Mouse (Mus musculus) MEL (cell line): Measurements from ENCODE around the gene Fgfr2. TPM values are rescaled to one million over a fixed set of nuclear protein-coding genes. Genes with fewer than 3 reads are reported as not detected.

Experiments used
- DNase-seq: peaks from one replicate; pipeline ENCODE4 v3.0.0; 2011; ENCODE audit warnings: low read depth, low spot score
- H3K27ac ChIP-seq: 2 replicates; pipeline ENCODE4 v1.5.1; 2012; ENCODE audit warnings: low read depth, mild to moderate bottlenecking, control low read depth, low read length, moderate library complexity; ENCODE audit not compliant: control insufficient read depth
- H3K27me3 ChIP-seq, 2 experiments: fragments of 150-350 bp in 1 of 2; sonication (generic) in 1 of 2; 2 replicates each; pipeline ENCODE4 v1.6.1; 2012; ENCODE audit warnings: low read length in 2 of 2, mild to moderate bottlenecking in 2 of 2, improper control_type of control experiment in 1 of 2, moderate library complexity in 1 of 2; ENCODE audit not compliant: insufficient read depth in 2 of 2, control insufficient read depth in 1 of 2
- H3K36me3 ChIP-seq, 2 experiments: 2 replicates each; pipeline ENCODE4 v1.6.1; 2012 to 2014; ENCODE audit warnings: low read length in 2 of 2, improper control_type of control experiment in 1 of 2, inconsistent platforms in 1 of 2, mild to moderate bottlenecking in 1 of 2; ENCODE audit not compliant: insufficient read depth in 2 of 2, control insufficient read depth in 1 of 2
- H3K4me1 ChIP-seq, 2 experiments: fragments of 150-350 bp in 1 of 2; sonication (generic) in 1 of 2; 2 replicates each; pipeline ENCODE4 v1.6.1; 2012; ENCODE audit warnings: low read length in 2 of 2, improper control_type of control experiment in 1 of 2, mild to moderate bottlenecking in 1 of 2; ENCODE audit not compliant: insufficient read depth in 2 of 2, control insufficient read depth in 1 of 2
- H3K4me3 ChIP-seq, 2 experiments: fragments of 150-350 bp in 1 of 2; sonication (generic) in 1 of 2; 2 replicates each; pipeline ENCODE4 v1.5.1; 2012; ENCODE audit warnings: low read depth in 2 of 2, low read length in 2 of 2, mild to moderate bottlenecking in 2 of 2, moderate library complexity in 2 of 2, control low read depth in 1 of 2, improper control_type of control experiment in 1 of 2; ENCODE audit not compliant: control insufficient read depth in 1 of 2, insufficient read depth in 1 of 2
- H3K79me2 ChIP-seq: 2 replicates; pipeline ENCODE4 v1.6.1; 2012; ENCODE audit warnings: mild to moderate bottlenecking, low read length, moderate library complexity; ENCODE audit not compliant: control insufficient read depth, poor library complexity, insufficient read depth
- H3K9ac ChIP-seq: 2 replicates; pipeline ENCODE4 v1.6.1; 2012; ENCODE audit warnings: low read depth, mild to moderate bottlenecking, control low read depth, low read length, moderate library complexity; ENCODE audit not compliant: control insufficient read depth, poor library complexity, severe bottlenecking
- H3K9me3 ChIP-seq: fragments of 150-350 bp; sonication (generic); replicated peaks from 2 replicates; pipeline ENCODE4 v1.6.1; 2012; ENCODE audit warnings: mild to moderate bottlenecking, low read length, improper control_type of control experiment, moderate library complexity; ENCODE audit not compliant: insufficient read depth
- CHD1 ChIP-seq: IDR thresholded peaks from 2 replicates; pipeline ENCODE4 v1.6.1; 2012; ENCODE audit warnings: low read depth, mild to moderate bottlenecking, inconsistent platforms, low read length, improper control_type of control experiment
- E2F4 ChIP-seq: IDR thresholded peaks from 2 replicates; pipeline ENCODE4 v1.6.1; 2011; ENCODE audit warnings: low read depth, low read length, improper control_type of control experiment, borderline replicate concordance
- ELF1 ChIP-seq: IDR thresholded peaks from 2 replicates; pipeline ENCODE4 v1.6.1; 2014; ENCODE audit warnings: low read depth, mild to moderate bottlenecking, inconsistent platforms, low read length, improper control_type of control experiment, moderate library complexity
- GABPA ChIP-seq: IDR thresholded peaks from 2 replicates; pipeline ENCODE4 v1.6.1; 2012; ENCODE audit warnings: low read depth, mild to moderate bottlenecking, inconsistent platforms, low read length, improper control_type of control experiment, moderate library complexity
- JUND ChIP-seq: IDR thresholded peaks from 2 replicates; pipeline ENCODE4 v1.6.1; 2011; ENCODE audit warnings: low read depth, mild to moderate bottlenecking, improper control_type of control experiment, low read length
- MAFK ChIP-seq: IDR thresholded peaks from 2 replicates; pipeline ENCODE4 v1.6.1; 2011; ENCODE audit warnings: low read depth, mild to moderate bottlenecking, low read length, improper control_type of control experiment, borderline replicate concordance
- MEF2A ChIP-seq: IDR thresholded peaks from 2 replicates; pipeline ENCODE4 v1.6.1; 2014; ENCODE audit warnings: low read depth, mild to moderate bottlenecking, inconsistent platforms, low read length, improper control_type of control experiment; ENCODE audit not compliant: poor library complexity, insufficient replicate concordance, severe bottlenecking; ENCODE audit errors: extremely low read depth
- MXI1 ChIP-seq: IDR thresholded peaks from 2 replicates; pipeline ENCODE4 v1.6.1; 2011; ENCODE audit warnings: mild to moderate bottlenecking, low read depth, low read length, improper control_type of control experiment
- MYB ChIP-seq: IDR thresholded peaks from 2 replicates; pipeline ENCODE4 v1.6.1; 2011; ENCODE audit warnings: mild to moderate bottlenecking, low read depth, low read length, improper control_type of control experiment
- MYC ChIP-seq: IDR thresholded peaks from 2 replicates; pipeline ENCODE4 v1.6.1; 2011; ENCODE audit warnings: low read depth, mild to moderate bottlenecking, low read length, improper control_type of control experiment, moderate library complexity
- NELFE ChIP-seq: IDR thresholded peaks from 2 replicates; pipeline ENCODE4 v1.6.1; 2011; ENCODE audit warnings: low read depth, low read length, improper control_type of control experiment
- NRF1 ChIP-seq: IDR thresholded peaks from 2 replicates; pipeline ENCODE4 v1.6.1; 2014; ENCODE audit warnings: low read depth, mild to moderate bottlenecking, inconsistent platforms, low read length, improper control_type of control experiment, moderate library complexity; ENCODE audit not compliant: poor library complexity, insufficient read depth, severe bottlenecking
- SIN3A ChIP-seq: IDR thresholded peaks from 2 replicates; pipeline ENCODE4 v1.6.1; 2012; ENCODE audit warnings: low read length, improper control_type of control experiment, inconsistent platforms
- TAL1 ChIP-seq: IDR thresholded peaks from 2 replicates; pipeline ENCODE4 v1.6.1; 2012; ENCODE audit warnings: mild to moderate bottlenecking, inconsistent platforms, low read length, moderate library complexity, mixed read lengths
- TBP ChIP-seq: IDR thresholded peaks from 2 replicates; pipeline ENCODE4 v1.8.0; 2011; ENCODE audit warnings: low read depth, low read length, improper control_type of control experiment
- TCF12 ChIP-seq: IDR thresholded peaks from 2 replicates; pipeline ENCODE4 v1.6.1; 2014; ENCODE audit warnings: low read depth, mild to moderate bottlenecking, inconsistent platforms, low read length, improper control_type of control experiment, moderate library complexity
- ZKSCAN1 ChIP-seq: IDR thresholded peaks from 2 replicates; pipeline ENCODE4 v1.6.1; 2012; ENCODE audit warnings: low read depth, mild to moderate bottlenecking, inconsistent platforms, low read length, improper control_type of control experiment, moderate library complexity
- ZMIZ1 ChIP-seq: IDR thresholded peaks from 2 replicates; pipeline ENCODE4 v1.6.1; 2012; ENCODE audit warnings: low read depth, mild to moderate bottlenecking, inconsistent platforms, low read length, improper control_type of control experiment, moderate library complexity
- polyA plus RNA-seq, 2 experiments: library from polyadenylated mRNA; stranded (reverse) in 1 of 2; unstranded in 1 of 2; fragments of >175 nt in 1 of 2; fragments of >200 nt in 1 of 2; gene quantifications; 2 replicates each; pipeline versions ENCODE4 v1.2.1 to v1.2.4; 2012; ENCODE audit warnings: low replicate concordance in 2 of 2, low read depth in 1 of 2; ENCODE audit not compliant: insufficient read length in 2 of 2, insufficient read depth in 1 of 2, missing spikeins in 1 of 2
- total RNA-seq: library from RNA; depleted of rRNA; stranded (reverse); fragments of 300-350 nt; gene quantifications from 2 replicates; pipeline ENCODE4 v1.2.3, GENCODE M21; 2012

The Fgfr2 gene
- total and polyA plus RNA-seq, 3 experiments: not detected

GRCm38 (mm10) chr7:131597779-131598482 lies 1525.2 kb downstream of the Fgfr2 start:
- DNase-seq: no peak
- H3K4me3 ChIP-seq: no peak overlapping the region
- no peaks in the 10 kb centered on the region for H3K27me3 ChIP-seq
- no peak overlapping the region for H3K27ac ChIP-seq
- no peak overlapping the region for H3K9ac ChIP-seq
- no peaks in the 10 kb centered on the region for H3K9me3 ChIP-seq
- H3K36me3 ChIP-seq: no peaks in the 10 kb centered on the region
- no peaks in the 10 kb centered on the region for H3K4me1 ChIP-seq
- TF ChIP-seq NELFE: no peak
- TF ChIP-seq MXI1: no peak
- TF ChIP-seq MYB: no peak
- no peaks in the 10 kb centered on the region for H3K79me2 ChIP-seq

DNA sequence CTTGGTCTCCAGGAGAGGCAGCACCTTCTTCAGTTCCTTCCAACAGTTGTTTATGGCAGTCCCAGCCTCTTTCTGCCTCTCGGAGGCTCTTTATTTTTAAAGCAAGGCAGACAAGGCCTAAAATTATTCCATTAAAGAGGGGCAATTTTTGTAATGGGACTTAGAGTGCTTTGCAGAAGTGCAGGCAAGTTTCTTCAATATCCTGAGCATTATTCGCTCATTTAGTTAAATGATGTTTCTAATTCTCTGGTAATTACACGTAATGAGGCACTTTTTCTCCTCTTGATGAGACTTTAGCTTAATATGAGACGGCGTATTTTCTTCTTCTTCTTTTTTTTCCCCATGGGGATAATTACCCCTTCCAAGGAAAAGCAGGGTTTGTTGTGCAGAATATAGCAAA lies 1537.6 kb downstream of the Fgfr2 start:
- TF ChIP-seq SIN3A (no peak), ZKSCAN1 (no peak)
- Histone ChIP-seq H3K4me1 (no peaks in the 10 kb centered on the region), H3K9me3 (no peaks in the 10 kb centered on the region), H3K9ac (no peak overlapping the region), H3K4me3 (no peak overlapping the region), H3K79me2 (no peaks in the 10 kb centered on the region), H3K36me3 (no peaks in the 10 kb centered on the region), H3K27me3 (peaks cover 0 to 1% of the 10 kb centered on the region in 2 experiments; a peak in 1 of 4 replicates), H3K27ac (no peak overlapping the region)
- no peak for DNase-seq

GRCm38 (mm10) chr7:131582178-131582577 lies 1541.0 kb downstream of the Fgfr2 start:
- Histone ChIP-seq H3K36me3 (no peaks in the 10 kb centered on the region), H3K79me2 (no peaks in the 10 kb centered on the region), H3K27me3 (peaks cover 0 to 1% of the 10 kb centered on the region in 2 experiments; a peak in 1 of 4 replicates), H3K4me3 (no peak overlapping the region), H3K4me1 (no peaks in the 10 kb centered on the region), H3K9me3 (no peaks in the 10 kb centered on the region), H3K9ac (no peak overlapping the region), H3K27ac (no peak overlapping the region)
- TF ChIP-seq ELF1 (no peak), MYB (no peak), CHD1 (no peak), TCF12 (no peak), TAL1 (no peak), NRF1 (no peak), JUND (no peak), ZMIZ1 (no peak), E2F4 (no peak), MEF2A (no peak), GABPA (no peak), MXI1 (no peak), SIN3A (no peak), MYC (no peak), TBP (no peak), MAFK (no peak)
- no peak for DNase-seq
